Mouse (Mus musculus): ENCODE results near the gene Hmx3.

DNA sequence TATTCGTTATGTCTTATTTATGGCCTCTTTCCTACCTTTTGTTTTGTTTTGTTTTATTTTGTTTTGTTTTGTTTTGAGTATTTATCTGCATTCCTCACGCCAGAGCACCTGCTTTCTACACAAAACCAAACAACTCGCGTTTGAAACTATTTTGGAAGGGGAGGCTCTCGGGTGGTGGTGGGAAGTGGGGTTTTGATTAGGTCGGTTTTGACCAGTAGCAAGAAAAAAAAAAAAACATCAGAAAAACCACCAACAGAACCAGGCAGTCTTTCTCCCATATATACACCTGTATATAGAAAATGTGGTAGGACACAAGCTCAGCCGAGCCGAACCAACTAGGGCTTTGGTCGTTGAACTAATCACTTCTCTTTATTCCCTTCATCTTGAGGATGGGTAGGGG, 13.4 kb downstream of the Hmx3 start:
- TF ChIP-seq POLR2A (IDR thresholded peaks at IDR 0.05; ENCODE audit: insufficient read length, low read depth) (no peak), MAX (IDR thresholded peaks at IDR 0.05; ENCODE audit: low read depth) (no peak), MYOD1 (IDR thresholded peaks at IDR 0.05; ENCODE audit: control insufficient read depth in 1 of 3, insufficient read length in 2 of 3, low read depth in 2 of 3) (no peak), MYOG (IDR thresholded peaks at IDR 0.05; ENCODE audit: control insufficient read depth in 1 of 3, insufficient read depth in 1 of 3, insufficient read length in 2 of 3, low read depth in 2 of 3) (no peak), E2F4 (IDR thresholded peaks at IDR 0.05; ENCODE audit: insufficient read depth) (no peak), POLR2AphosphoS2 (IDR thresholded peaks at IDR 0.05; ENCODE audit: insufficient read length, low read depth) (no peak), USF1 (IDR thresholded peaks at IDR 0.05; ENCODE audit: low read depth) (no peak), TCF12 (IDR thresholded peaks at IDR 0.05; ENCODE audit: insufficient read depth, poor library complexity, severe bottlenecking) (no peak), CEBPB (IDR thresholded peaks at IDR 0.05; ENCODE audit: insufficient read depth, poor library complexity, severe bottlenecking) (no peak)

Measured in myocyte (in vitro differentiated cells).